Mouse (Mus musculus): ENCODE measurements at regions not wholly inside any gene's neighbourhood (a gene's known extent, or its start where the extent isn't known, plus 50 kb on each side); places are given as distances from the start of the nearest gene placed in this dataset.
A peak's percentile ranks its signal among the peaks of the same experiment; 100 is the strongest.

DNA sequence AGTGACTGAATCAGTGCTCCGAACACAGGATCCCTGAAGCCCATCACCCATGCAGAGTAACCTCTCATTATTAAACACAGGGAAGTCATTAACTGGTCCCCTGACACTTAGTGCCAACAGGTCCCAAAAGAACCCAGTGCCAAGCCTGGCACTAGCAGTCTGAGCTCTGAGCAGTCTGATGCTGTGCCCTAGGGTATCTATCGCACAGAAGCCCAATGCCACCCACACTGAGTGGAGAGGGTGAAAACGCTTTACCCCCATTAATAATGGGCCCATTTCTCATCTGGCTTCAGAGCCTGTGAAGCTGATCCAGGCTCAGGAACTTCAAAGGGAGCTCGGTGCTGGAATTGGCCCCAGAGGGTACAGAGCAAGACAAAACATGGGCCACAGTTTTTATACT is 272.8 kb downstream of the Mycn start:
- H3K4me2 ChIP-seq (ENCODE audit: low read depth, severe bottlenecking), result no peak overlapping the region
- no peaks in the 10 kb centered on the region for H3K9me3 ChIP-seq (ENCODE audit: control insufficient read depth, low read length)
- H3K4me3 ChIP-seq (ENCODE audit: low read depth, low read length), result no peak overlapping the region
- H3K4me1 ChIP-seq (ENCODE audit: control insufficient read depth, insufficient read depth, low read length), result no peaks in the 10 kb centered on the region
- no peak overlapping the region for H3K27ac ChIP-seq (replicated peaks; ENCODE audit: low read depth, low read length)
- DNase-seq (ENCODE audit: low spot score), result no peak
- no peak overlapping the region for H3K9ac ChIP-seq (ENCODE audit: low read length)
- H3K27me3 ChIP-seq (ENCODE audit: control insufficient read depth, insufficient read depth, low read length), result no peaks in the 10 kb centered on the region
- H3K36me3 ChIP-seq (ENCODE audit: control insufficient read depth, insufficient read depth, low read length), result no peaks in the 10 kb centered on the region
- WGBS, result 64% methylated on average over 4 of the region's 4 CpGs
- ATAC-seq (ENCODE audit: insufficient number of reproducible peaks, low FRiP score, low TSS enrichment, low read depth), result no peak

DNA sequence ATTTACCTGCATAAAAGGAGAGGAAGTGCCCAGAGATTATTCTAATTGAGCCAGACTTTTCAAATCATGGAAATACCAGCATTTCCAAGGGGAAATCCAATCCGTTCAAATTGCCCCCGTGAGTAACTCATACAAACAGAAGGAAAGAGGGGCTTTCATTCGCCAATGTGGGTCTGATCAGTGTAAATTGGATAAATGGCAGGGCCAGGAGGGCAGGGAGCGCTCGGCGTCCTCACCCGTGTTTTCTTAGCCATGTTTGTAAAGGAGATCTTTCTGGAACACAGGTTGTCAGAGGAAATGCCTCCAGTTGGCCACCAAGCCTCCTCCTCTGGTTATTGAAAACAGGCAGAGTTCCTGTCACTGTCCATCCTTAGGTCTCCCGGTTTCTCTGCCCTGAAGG is 286.1 kb downstream of the Mycn start:
- H3K9me3 ChIP-seq (ENCODE audit: control insufficient read depth, low read length), result no peaks in the 10 kb centered on the region
- no peaks in the 10 kb centered on the region for H3K36me3 ChIP-seq (ENCODE audit: control insufficient read depth, insufficient read depth, low read length)
- no peak overlapping the region for H3K4me3 ChIP-seq (ENCODE audit: low read depth, low read length)
- H3K9ac ChIP-seq (ENCODE audit: low read length), result no peak overlapping the region
- WGBS, result 30% methylated on average over 8 of the region's 8 CpGs
- ATAC-seq (ENCODE audit: insufficient number of reproducible peaks, low FRiP score, low TSS enrichment, low read depth), result no peak
- H3K27ac ChIP-seq (replicated peaks; ENCODE audit: low read depth, low read length), result no peak overlapping the region
- H3K27me3 ChIP-seq (ENCODE audit: control insufficient read depth, insufficient read depth, low read length), result no peaks in the 10 kb centered on the region
- DNase-seq (ENCODE audit: low spot score), result peak; percentile 50
- H3K4me2 ChIP-seq (ENCODE audit: low read depth, severe bottlenecking), result no peak overlapping the region
- peaks cover 5% of the 10 kb centered on the region; the same call in 1 of the 2 replicates for H3K4me1 ChIP-seq (ENCODE audit: control insufficient read depth, insufficient read depth, low read length)

DNA sequence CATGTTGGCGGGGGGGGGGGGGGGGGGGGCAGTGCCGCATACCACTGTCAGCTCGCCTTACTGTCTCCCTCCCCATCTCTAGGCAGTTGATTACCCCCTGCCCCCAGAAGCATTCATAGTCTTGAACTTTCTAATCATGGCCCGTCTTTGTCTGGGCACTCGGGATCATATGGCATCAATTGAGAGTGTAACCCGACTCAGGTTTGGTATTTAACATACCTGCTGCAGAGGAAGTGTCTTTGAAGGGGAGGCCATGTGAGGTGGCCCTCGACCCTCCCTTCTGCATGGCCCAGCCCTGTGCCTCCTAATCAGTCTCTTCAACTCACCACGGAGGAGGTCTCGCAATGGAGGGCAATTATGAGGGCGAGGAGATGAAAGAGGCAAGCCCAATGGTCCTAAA is 286.5 kb downstream of the Mycn start:
- ATAC-seq (ENCODE audit: insufficient number of reproducible peaks, low FRiP score, low TSS enrichment, low read depth), result peak; percentile 57; the same call in 1 of the 2 replicates
- Histone ChIP-seq H3K4me1 (ENCODE audit: control insufficient read depth, insufficient read depth, low read length) (peaks cover 5% of the 10 kb centered on the region; the same call in 1 of the 2 replicates), H3K4me2 (ENCODE audit: low read depth, severe bottlenecking) (no peak overlapping the region), H3K9ac (ENCODE audit: low read length) (no peak overlapping the region), H3K36me3 (ENCODE audit: control insufficient read depth, insufficient read depth, low read length) (no peaks in the 10 kb centered on the region), H3K27me3 (ENCODE audit: control insufficient read depth, insufficient read depth, low read length) (no peaks in the 10 kb centered on the region), H3K9me3 (ENCODE audit: control insufficient read depth, low read length) (no peaks in the 10 kb centered on the region), H3K4me3 (ENCODE audit: low read depth, low read length) (no peak overlapping the region), H3K27ac (replicated peaks; ENCODE audit: low read depth, low read length) (no peak overlapping the region)
- peak; percentile 69 for DNase-seq (ENCODE audit: low spot score)
- WGBS, result 13% methylated on average over 10 of the region's 10 CpGs

DNA sequence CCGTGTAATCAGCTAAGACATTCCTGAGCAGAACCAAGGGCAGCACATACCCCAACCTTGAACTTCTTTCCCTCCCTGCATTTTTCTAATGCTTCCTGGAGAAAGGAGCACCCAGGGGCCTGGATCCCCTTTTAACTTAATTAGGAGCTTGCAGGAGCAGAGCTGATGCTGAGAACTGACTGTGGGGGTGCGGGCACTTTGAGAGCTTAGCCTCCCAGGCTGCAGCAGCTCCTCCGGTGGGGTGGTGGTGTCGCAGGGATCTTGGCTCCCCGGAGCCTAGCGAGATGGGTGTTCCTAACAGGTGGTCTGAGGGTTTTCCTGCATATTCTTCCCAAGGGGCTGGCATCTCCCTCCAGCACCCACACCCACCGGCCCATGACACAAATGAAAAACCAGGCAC is 289.4 kb downstream of the Mycn start:
- no peaks in the 10 kb centered on the region for H3K9me3 ChIP-seq (ENCODE audit: control insufficient read depth, low read length)
- no peaks in the 10 kb centered on the region for H3K36me3 ChIP-seq (ENCODE audit: control insufficient read depth, insufficient read depth, low read length)
- DNase-seq (ENCODE audit: low spot score), result no peak
- ATAC-seq (ENCODE audit: insufficient number of reproducible peaks, low FRiP score, low TSS enrichment, low read depth), result no peak
- 58% methylated on average over 7 of the region's 7 CpGs for WGBS
- no peak overlapping the region for H3K27ac ChIP-seq (replicated peaks; ENCODE audit: low read depth, low read length)
- no peak overlapping the region for H3K4me3 ChIP-seq (ENCODE audit: low read depth, low read length)
- H3K9ac ChIP-seq (ENCODE audit: low read length), result no peak overlapping the region
- peaks cover 5% of the 10 kb centered on the region; the same call in 1 of the 2 replicates for H3K4me1 ChIP-seq (ENCODE audit: control insufficient read depth, insufficient read depth, low read length)
- H3K4me2 ChIP-seq (ENCODE audit: low read depth, severe bottlenecking), result no peak overlapping the region
- H3K27me3 ChIP-seq (ENCODE audit: control insufficient read depth, insufficient read depth, low read length), result no peaks in the 10 kb centered on the region

DNA sequence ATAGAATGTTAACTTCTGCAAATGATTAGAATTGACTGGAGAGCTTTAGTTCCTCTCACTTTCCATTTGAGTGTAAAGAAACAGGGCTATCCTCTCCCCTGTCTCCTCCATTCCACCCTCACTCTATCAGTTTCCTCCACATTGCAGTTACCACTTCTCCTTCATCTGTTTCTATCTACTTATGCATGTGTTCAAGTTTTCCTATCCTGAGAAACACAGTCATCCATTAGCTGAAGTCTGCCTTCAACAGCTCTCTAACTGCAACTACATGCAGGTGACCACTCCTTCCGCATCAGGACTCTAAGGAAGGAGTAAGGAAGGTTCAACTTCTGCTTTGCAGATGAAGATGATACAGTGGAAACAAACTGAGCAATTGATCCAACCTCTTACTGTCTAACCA is 291.4 kb downstream of the Mycn start:
- no peak overlapping the region for H3K27ac ChIP-seq (replicated peaks; ENCODE audit: low read depth, low read length)
- H3K9ac ChIP-seq (ENCODE audit: low read length), result no peak overlapping the region
- H3K27me3 ChIP-seq (ENCODE audit: control insufficient read depth, insufficient read depth, low read length), result no peaks in the 10 kb centered on the region
- no peaks in the 10 kb centered on the region for H3K36me3 ChIP-seq (ENCODE audit: control insufficient read depth, insufficient read depth, low read length)
- no peaks in the 10 kb centered on the region for H3K9me3 ChIP-seq (ENCODE audit: control insufficient read depth, low read length)
- 97% methylated on average over 1 of the region's 1 CpGs for WGBS
- no peak overlapping the region for H3K4me3 ChIP-seq (ENCODE audit: low read depth, low read length)
- DNase-seq (ENCODE audit: low spot score), result no peak
- no peak overlapping the region for H3K4me2 ChIP-seq (ENCODE audit: low read depth, severe bottlenecking)
- ATAC-seq (ENCODE audit: insufficient number of reproducible peaks, low FRiP score, low TSS enrichment, low read depth), result no peak
- peaks cover 1% of the 10 kb centered on the region; the same call in 1 of the 2 replicates for H3K4me1 ChIP-seq (ENCODE audit: control insufficient read depth, insufficient read depth, low read length)

DNA sequence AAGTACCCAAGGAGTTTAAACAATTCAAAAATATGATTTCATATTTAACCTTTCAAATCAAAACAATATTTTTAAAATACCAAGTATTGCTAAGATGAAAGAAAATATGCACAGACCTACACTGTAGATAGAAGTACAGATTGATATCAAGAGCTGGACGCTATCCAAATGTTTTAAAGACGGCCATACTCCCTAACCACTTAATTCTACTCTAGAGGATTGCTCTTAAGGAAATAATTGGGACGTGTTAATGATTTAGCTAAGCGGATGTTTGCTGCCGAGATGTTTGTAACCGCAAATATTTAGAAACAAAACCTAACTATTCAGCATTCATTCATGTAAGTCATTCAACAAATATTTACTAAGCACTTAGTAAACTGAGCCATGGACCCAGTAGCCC is 294.2 kb downstream of the Mycn start:
- H3K9me3 ChIP-seq (ENCODE audit: control insufficient read depth, low read length), result no peaks in the 10 kb centered on the region
- no peak overlapping the region for H3K4me3 ChIP-seq (ENCODE audit: low read depth, low read length)
- 85% methylated on average over 6 of the region's 6 CpGs for WGBS
- H3K27ac ChIP-seq (replicated peaks; ENCODE audit: low read depth, low read length), result no peak overlapping the region
- H3K4me1 ChIP-seq (ENCODE audit: control insufficient read depth, insufficient read depth, low read length), result no peaks in the 10 kb centered on the region
- no peak overlapping the region for H3K9ac ChIP-seq (ENCODE audit: low read length)
- no peaks in the 10 kb centered on the region for H3K36me3 ChIP-seq (ENCODE audit: control insufficient read depth, insufficient read depth, low read length)
- no peak for ATAC-seq (ENCODE audit: insufficient number of reproducible peaks, low FRiP score, low TSS enrichment, low read depth)
- H3K4me2 ChIP-seq (ENCODE audit: low read depth, severe bottlenecking), result no peak overlapping the region
- no peaks in the 10 kb centered on the region for H3K27me3 ChIP-seq (ENCODE audit: control insufficient read depth, insufficient read depth, low read length)
- DNase-seq (ENCODE audit: low spot score), result no peak

DNA sequence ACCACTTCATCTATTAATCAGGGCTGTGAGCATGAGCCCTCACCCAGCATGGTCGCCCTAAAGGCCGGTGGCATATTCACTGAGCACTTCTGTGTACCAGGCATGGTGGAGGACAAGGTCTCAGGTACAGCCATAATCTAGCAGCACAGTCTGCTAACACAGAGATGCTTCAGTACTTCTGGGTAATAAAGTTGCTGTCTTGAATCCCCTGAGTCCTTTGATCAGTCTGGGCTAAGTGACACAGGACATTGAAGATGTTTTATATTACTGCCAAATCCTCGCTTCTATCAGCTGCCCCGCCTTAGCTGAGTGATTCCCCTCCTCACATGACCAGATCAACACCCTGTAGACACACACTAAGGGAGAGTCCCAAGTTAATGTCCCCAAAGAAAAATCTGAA is 296.5 kb downstream of the Mycn start:
- ATAC-seq (ENCODE audit: insufficient number of reproducible peaks, low FRiP score, low TSS enrichment, low read depth) (no peak), DNase-seq (ENCODE audit: low spot score) (no peak)
- Histone ChIP-seq H3K9me3 (ENCODE audit: control insufficient read depth, low read length) (no peaks in the 10 kb centered on the region), H3K27ac (replicated peaks; ENCODE audit: low read depth, low read length) (no peak overlapping the region), H3K27me3 (ENCODE audit: control insufficient read depth, insufficient read depth, low read length) (no peaks in the 10 kb centered on the region), H3K4me2 (ENCODE audit: low read depth, severe bottlenecking) (no peak overlapping the region), H3K36me3 (ENCODE audit: control insufficient read depth, insufficient read depth, low read length) (no peaks in the 10 kb centered on the region), H3K9ac (ENCODE audit: low read length) (no peak overlapping the region), H3K4me1 (ENCODE audit: control insufficient read depth, insufficient read depth, low read length) (no peaks in the 10 kb centered on the region), H3K4me3 (ENCODE audit: low read depth, low read length) (no peak overlapping the region)
- 73% methylated on average over 4 of the region's 4 CpGs for WGBS

DNA sequence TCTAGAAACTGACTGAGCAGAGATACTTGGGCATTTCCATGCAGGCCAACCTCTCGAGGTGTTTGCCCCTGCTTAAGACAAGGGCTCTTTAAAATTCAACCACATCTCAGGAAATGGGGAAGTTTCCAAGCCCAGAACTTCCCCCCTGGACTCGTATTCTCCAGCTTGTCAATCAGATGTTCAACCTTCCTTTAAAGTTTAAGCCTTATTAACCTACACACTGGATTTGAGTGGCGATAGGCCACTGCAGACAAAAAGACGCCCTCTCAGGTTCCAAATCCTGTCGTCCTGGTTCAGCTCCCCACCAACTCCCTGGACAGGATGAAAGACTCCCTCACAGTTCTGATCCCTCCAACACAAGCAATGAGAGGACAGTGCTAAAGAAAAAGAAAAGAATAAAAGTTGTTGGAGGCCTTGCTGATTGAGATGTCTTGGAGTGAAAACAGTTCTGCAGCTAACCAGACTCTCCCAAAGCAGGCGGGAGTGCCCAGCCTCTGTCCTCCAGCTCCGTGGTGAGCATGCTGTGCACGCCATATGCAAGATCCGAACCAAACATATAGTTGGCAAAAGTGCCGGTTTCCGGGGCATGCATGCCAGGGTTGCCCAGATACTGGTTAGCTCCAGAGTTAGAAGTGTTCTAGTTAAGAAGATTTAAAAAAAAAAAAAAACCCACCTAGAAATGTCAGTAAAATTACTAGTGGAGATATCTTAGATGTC is 298.3 kb downstream of the Mycn start:
- DNase-seq (ENCODE audit: low spot score) (no peak), ATAC-seq (ENCODE audit: insufficient number of reproducible peaks, low FRiP score, low TSS enrichment, low read depth) (no peak)
- Histone ChIP-seq H3K4me2 (ENCODE audit: low read depth, severe bottlenecking) (no peak overlapping the region), H3K9ac (ENCODE audit: low read length) (no peak overlapping the region), H3K27me3 (ENCODE audit: control insufficient read depth, insufficient read depth, low read length) (no peaks in the 10 kb centered on the region), H3K4me3 (ENCODE audit: low read depth, low read length) (no peak overlapping the region), H3K36me3 (ENCODE audit: control insufficient read depth, insufficient read depth, low read length) (no peaks in the 10 kb centered on the region), H3K4me1 (ENCODE audit: control insufficient read depth, insufficient read depth, low read length) (no peaks in the 10 kb centered on the region), H3K9me3 (ENCODE audit: control insufficient read depth, low read length) (no peaks in the 10 kb centered on the region), H3K27ac (replicated peaks; ENCODE audit: low read depth, low read length) (no peak overlapping the region)
- WGBS, result 81% methylated on average over 11 of the region's 11 CpGs

DNA sequence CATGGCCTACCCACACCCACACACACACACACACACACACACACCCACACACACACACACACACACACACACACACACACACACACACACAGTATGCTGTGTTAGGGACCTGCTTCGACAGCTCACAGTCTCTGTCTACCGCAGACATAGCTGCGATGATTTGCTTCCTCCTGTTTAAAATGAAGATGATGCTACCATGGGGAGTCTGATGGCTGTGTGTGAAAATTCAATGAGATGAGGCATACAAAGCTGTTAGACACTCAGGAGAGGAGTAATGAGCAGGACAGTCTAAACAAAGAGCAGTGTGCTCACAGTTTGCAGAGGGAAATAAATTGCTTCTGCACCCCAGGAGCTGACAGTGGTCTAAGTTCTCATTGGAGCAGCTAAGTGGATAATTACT is 306.4 kb downstream of the Mycn start:
- ATAC-seq (ENCODE audit: insufficient number of reproducible peaks, low FRiP score, low TSS enrichment, low read depth) (no peak), DNase-seq (ENCODE audit: low spot score) (no peak)
- Histone ChIP-seq H3K4me1 (ENCODE audit: control insufficient read depth, insufficient read depth, low read length) (no peaks in the 10 kb centered on the region), H3K9me3 (ENCODE audit: control insufficient read depth, low read length) (no peaks in the 10 kb centered on the region), H3K4me3 (ENCODE audit: low read depth, low read length) (no peak overlapping the region), H3K27ac (replicated peaks; ENCODE audit: low read depth, low read length) (no peak overlapping the region), H3K27me3 (ENCODE audit: control insufficient read depth, insufficient read depth, low read length) (no peaks in the 10 kb centered on the region), H3K9ac (ENCODE audit: low read length) (no peak overlapping the region), H3K4me2 (ENCODE audit: low read depth, severe bottlenecking) (no peak overlapping the region), H3K36me3 (ENCODE audit: control insufficient read depth, insufficient read depth, low read length) (no peaks in the 10 kb centered on the region)
- 89% methylated on average over 3 of the region's 3 CpGs for WGBS

All from limb, embryonic 11.5 days (tissue).